Mouse (Mus musculus): ENCODE results near the gene Cnbp.

DNA sequence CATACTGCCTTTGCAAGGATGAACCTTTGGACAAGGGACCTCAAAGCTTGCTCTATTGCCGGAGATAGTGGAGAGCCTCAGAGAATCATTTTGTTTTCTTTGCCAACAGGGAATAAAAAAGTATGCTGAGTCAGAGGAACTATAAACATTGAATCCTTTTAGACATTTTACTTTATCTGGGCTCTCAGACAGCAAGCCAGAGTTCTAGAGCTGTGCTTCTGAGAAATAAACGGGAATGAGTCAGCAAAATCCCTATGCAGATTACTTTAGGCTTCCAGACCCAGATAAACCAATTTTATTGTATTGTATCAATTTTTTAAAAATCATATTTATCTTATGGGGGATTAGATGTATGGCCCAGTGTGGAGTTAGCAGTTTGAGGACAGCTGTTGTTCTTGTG is 16.4 kb upstream of the Cnbp start:
- no peak for TF ChIP-seq CTCF (IDR thresholded peaks at IDR 0.05)
- no peak for TF ChIP-seq POLR2A (IDR thresholded peaks at IDR 0.05; ENCODE audit: insufficient read depth, low read depth, low read length)
